Mouse (Mus musculus) midbrain, embryonic 14.5 days (tissue): ENCODE data around the gene Fhad1. TPM values are rescaled to one million over a fixed set of nuclear protein-coding genes. Genes with fewer than 3 reads are reported as not detected.
A peak's percentile ranks its signal among the peaks of the same experiment; 100 is the strongest.

Experiments used
- ATAC-seq: fragments of 200-750 bp; cut with Nextera tagmentation; 2 replicates; pipeline ENCODE4 v1.8.0; 2017; ENCODE audit warnings: moderate number of reproducible peaks, moderate library complexity; ENCODE audit not compliant: low FRiP score, low TSS enrichment
- DNase-seq: peaks from one replicate; pipeline ENCODE4 v3.0.0-alpha.2; 2015
- H3K27ac ChIP-seq: fragments of 300-500 bp; sonication (generic); replicated peaks from 2 replicates; pipeline ENCODE4 v1.5.1; 2014; ENCODE audit warnings: mild to moderate bottlenecking, low read depth, low read length, moderate library complexity
- H3K27me3 ChIP-seq: fragments of 300-500 bp; sonication (generic); 2 replicates; pipeline ENCODE4 v1.6.1; 2014; ENCODE audit warnings: low read length, control low read depth, mixed read lengths; ENCODE audit not compliant: control insufficient read depth, insufficient read depth
- H3K36me3 ChIP-seq: fragments of 300-500 bp; sonication (generic); 2 replicates; pipeline ENCODE4 v1.6.1; 2014; ENCODE audit warnings: low read length, control low read depth; ENCODE audit not compliant: control insufficient read depth, insufficient read depth
- H3K4me1 ChIP-seq: fragments of 300-500 bp; sonication (generic); 2 replicates; pipeline ENCODE4 v1.6.1; 2014; ENCODE audit warnings: mild to moderate bottlenecking, antibody characterized with exemption, low read length, control low read depth; ENCODE audit not compliant: control insufficient read depth, insufficient read depth
- H3K4me2 ChIP-seq: fragments of 300-500 bp; sonication (generic); 2 replicates; pipeline ENCODE4 v1.6.1; 2014; ENCODE audit warnings: mild to moderate bottlenecking, low read length, moderate library complexity
- H3K4me3 ChIP-seq: fragments of 300-500 bp; sonication (generic); replicated peaks from 2 replicates; pipeline ENCODE4 v1.5.1; 2014; ENCODE audit warnings: low read depth, low read length
- H3K9ac ChIP-seq: fragments of 300-500 bp; sonication (generic); replicated peaks from 2 replicates; pipeline ENCODE4 v1.6.1; 2014; ENCODE audit warnings: mild to moderate bottlenecking, low read length, moderate library complexity
- H3K9me3 ChIP-seq: fragments of 300-500 bp; sonication (generic); 2 replicates; pipeline ENCODE4 v1.6.1; 2016; ENCODE audit warnings: low read length, control low read depth, mixed read lengths; ENCODE audit not compliant: control insufficient read depth
- WGBS: fragments of 180-500 bp; shearing (Covaris S2); extraction: QIAGEN DNeasy Blood & Tissue Kit; methylation state at CpG from one replicate; pipeline ENCODE4 v1.1.7; 2014; 5-methylcytosine and 5-hydroxymethylcytosine counted together
- polyA plus RNA-seq: library from polyadenylated mRNA; unstranded; fragments of >200 nt; fragmentation: Nextera tagmentation; extraction: Ambion mirVana; gene quantifications from 2 replicates; pipeline ENCODE4 v1.2.1, GENCODE M21; 2014

Gene Fhad1
- polyA plus RNA-seq, 1 experiment from 2014 or later = 2.4 TPM

DNA sequence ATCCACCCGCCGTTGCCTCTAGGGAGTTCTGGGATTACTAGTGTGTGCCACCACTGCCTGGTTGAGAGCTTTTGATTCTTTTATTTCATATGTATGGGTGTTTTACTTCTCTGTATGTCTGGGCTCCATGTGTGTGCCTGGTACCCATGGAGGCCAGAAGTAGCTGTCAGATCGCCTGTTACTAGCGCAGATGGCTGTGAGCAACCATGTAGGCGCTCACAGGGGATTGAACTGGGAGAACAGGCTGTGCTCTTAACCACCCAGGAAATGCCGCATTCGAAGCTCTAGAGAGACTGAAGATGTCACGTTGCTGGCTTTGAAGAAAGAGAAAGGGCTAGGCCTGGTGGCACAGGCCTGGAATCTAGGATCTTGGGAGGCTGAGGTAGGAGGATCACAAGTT, 73.6 kb downstream of the Fhad1 start:
- no peak for DNase-seq
- H3K9me3 ChIP-seq = no peaks in the 10 kb centered on the region
- no peak overlapping the region for H3K4me3 ChIP-seq
- no peak overlapping the region for H3K4me2 ChIP-seq
- H3K9ac ChIP-seq = no peak overlapping the region
- no peak for ATAC-seq
- no peaks in the 10 kb centered on the region for H3K36me3 ChIP-seq
- no peak overlapping the region for H3K27ac ChIP-seq
- no peaks in the 10 kb centered on the region for H3K4me1 ChIP-seq
- WGBS = 91% methylated on average over 8 of the region's 8 CpGs
- H3K27me3 ChIP-seq = no peaks in the 10 kb centered on the region

DNA sequence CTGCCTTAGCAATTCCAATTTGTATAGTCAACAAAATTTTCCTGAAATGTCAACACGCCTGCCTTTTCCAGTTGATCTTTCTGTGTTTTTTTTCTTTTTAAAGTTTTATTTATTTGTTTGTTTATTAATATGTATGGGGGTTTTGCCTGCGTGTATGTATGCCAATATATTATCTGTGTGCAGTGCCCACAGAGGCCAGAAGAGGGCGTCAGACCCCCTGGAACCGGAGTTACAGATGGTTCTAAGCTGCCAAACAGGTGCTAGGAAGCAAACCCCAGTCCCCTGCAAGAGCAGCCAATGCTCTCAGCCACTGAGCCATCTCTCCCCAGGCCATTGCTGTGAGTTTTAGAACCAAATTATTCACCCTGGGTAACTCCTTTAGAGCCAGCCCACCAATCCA, 76.3 kb downstream of the Fhad1 start:
- Histone ChIP-seq H3K9me3 (no peaks in the 10 kb centered on the region), H3K4me1 (no peaks in the 10 kb centered on the region), H3K27ac (no peak overlapping the region), H3K9ac (no peak overlapping the region), H3K36me3 (no peaks in the 10 kb centered on the region), H3K4me3 (no peak overlapping the region), H3K4me2 (no peak overlapping the region), H3K27me3 (no peaks in the 10 kb centered on the region)
- DNase-seq (no peak), ATAC-seq (no peak)
- WGBS = 78% methylated on average over 4 of the region's 4 CpGs

DNA sequence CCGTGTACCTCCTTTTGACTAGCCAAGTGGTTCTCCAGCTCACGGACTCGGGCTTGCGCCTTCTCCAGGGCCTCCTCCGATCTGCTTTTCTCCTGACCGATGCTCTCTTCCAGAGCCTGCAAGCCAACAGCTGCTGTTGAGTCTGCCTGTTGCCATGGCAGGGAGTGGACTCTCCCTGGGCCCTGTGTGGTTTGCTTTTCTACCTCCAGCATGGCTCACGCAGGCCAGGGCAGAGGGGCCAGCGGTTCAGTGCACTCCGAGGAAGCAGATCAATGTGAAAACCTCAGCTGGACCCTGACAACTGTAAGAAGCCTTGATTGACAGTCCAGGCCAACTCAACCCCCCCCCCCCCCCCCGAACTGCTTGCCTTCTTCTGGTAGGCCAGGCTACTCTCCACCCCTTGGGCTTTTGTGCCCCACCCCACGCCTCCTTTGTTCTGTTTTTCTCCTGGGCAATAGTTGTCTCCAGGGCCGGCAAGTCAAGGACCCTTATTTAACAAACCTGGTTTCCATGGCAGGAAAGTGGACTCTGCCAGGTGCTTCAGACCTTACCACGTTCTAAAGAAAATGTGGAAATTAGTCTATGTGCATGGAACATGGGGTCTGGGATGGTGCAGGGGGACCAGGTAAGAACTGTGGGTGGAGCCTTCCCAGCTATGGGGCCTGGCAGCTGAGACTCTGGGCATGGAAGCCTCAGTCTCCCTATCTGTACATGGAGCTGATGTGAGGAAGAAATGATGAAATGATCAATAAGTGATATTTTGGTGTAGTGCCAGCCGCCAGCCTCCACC, 81.9 kb downstream of the Fhad1 start:
- no peak overlapping the region for H3K4me3 ChIP-seq
- 0 out of 2 replicates have a peak, but pooled peaks cover 8% of the 10 kb centered on the region for H3K4me1 ChIP-seq
- WGBS = 26% methylated on average over 14 of the region's 14 CpGs
- H3K36me3 ChIP-seq = no peaks in the 10 kb centered on the region
- DNase-seq (peak; percentile 57), ATAC-seq (peak; percentile 59; the same call in 1 of the 2 replicates)
- peak overlapping the region; percentile 3; the same call in 1 of the 2 replicates for H3K4me2 ChIP-seq
- H3K27ac ChIP-seq = no peak overlapping the region
- no peaks in the 10 kb centered on the region for H3K27me3 ChIP-seq
- no peak overlapping the region for H3K9ac ChIP-seq
- no peaks in the 10 kb centered on the region for H3K9me3 ChIP-seq

DNA sequence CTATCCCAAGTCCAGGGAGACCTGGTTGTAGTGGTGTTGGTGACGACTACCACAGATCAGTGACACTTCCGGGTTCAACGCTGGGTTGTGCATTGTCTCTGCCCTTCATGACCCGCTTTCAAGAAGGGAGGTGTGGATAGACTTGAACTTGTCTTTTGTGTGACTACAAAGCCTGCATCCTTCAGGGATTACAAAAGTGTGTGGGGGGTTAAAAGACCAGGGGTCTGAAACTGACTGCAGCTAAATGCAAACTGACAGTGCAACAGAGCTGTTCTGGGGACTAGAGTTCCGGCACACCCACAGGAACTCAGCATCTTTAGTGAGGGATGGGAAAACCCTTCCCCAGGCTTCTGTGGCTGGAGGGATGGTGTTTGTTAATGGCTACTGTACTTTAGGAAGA, 83.4 kb downstream of the Fhad1 start:
- DNase-seq (no peak), ATAC-seq (no peak)
- Histone ChIP-seq H3K4me2 (no peak overlapping the region), H3K4me1 (0 out of 2 replicates have a peak, but pooled peaks cover 8% of the 10 kb centered on the region), H3K36me3 (no peaks in the 10 kb centered on the region), H3K27ac (no peak overlapping the region), H3K27me3 (no peaks in the 10 kb centered on the region), H3K9me3 (no peaks in the 10 kb centered on the region), H3K9ac (no peak overlapping the region), H3K4me3 (no peak overlapping the region)
- WGBS = 57% methylated on average over 5 of the region's 5 CpGs

DNA sequence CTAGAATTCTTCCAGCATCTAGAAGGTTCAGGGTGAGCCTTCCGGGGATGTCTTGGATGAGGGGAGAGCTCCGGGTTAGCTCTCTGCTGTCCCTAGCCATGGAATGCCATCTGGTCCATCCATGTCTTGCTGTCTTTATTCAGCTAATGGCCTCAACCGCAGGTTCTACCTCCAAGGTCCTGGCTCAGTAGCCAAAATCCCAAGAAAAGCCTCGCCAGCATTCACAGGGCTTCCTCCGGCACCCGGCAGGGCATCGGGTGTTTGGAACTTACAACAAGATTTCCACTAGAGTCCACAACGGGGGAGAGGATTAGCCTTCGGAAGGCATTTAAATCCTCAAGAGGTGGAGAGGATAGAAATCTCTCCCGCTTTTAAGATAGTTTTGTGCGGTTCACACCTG, 84.9 kb downstream of the Fhad1 start:
- H3K9me3 ChIP-seq = no peaks in the 10 kb centered on the region
- no peaks in the 10 kb centered on the region for H3K36me3 ChIP-seq
- ATAC-seq (no peak), DNase-seq (no peak)
- no peaks in the 10 kb centered on the region for H3K27me3 ChIP-seq
- H3K4me2 ChIP-seq = no peak overlapping the region
- WGBS = 66% methylated on average over 11 of the region's 11 CpGs
- no peak overlapping the region for H3K27ac ChIP-seq
- 0 out of 2 replicates have a peak, but pooled peaks cover 8% of the 10 kb centered on the region for H3K4me1 ChIP-seq
- no peak overlapping the region for H3K9ac ChIP-seq
- no peak overlapping the region for H3K4me3 ChIP-seq

DNA sequence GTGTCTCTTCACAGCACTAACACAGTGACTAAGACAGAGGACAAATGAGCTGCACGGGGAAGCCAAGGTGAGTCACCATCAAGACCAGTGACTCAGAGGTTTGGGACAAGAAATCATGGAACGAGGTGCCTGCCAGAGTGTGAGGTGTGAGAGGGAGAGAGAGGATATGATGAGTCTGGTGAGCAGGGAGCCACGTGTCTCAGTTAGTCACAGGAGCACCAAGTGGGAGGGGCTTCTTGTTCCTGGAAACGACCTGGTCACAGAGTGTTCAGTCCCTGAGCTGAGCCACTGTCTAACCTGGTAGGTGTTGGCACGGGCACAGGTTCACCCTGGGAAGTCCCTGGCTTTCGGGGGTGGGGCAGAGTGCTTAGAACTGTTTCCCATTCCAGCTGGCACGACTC, 86.0 kb downstream of the Fhad1 start:
- Histone ChIP-seq H3K36me3 (no peaks in the 10 kb centered on the region), H3K27ac (no peak overlapping the region), H3K4me3 (no peak overlapping the region), H3K4me2 (no peak overlapping the region), H3K9me3 (no peaks in the 10 kb centered on the region), H3K27me3 (no peaks in the 10 kb centered on the region), H3K4me1 (0 out of 2 replicates have a peak, but pooled peaks cover 8% of the 10 kb centered on the region), H3K9ac (no peak overlapping the region)
- 0 out of 2 replicates have a peak, but pooled peaks have one; percentile 43 for ATAC-seq
- WGBS = 68% methylated on average over 7 of the region's 7 CpGs
- DNase-seq = no peak

DNA sequence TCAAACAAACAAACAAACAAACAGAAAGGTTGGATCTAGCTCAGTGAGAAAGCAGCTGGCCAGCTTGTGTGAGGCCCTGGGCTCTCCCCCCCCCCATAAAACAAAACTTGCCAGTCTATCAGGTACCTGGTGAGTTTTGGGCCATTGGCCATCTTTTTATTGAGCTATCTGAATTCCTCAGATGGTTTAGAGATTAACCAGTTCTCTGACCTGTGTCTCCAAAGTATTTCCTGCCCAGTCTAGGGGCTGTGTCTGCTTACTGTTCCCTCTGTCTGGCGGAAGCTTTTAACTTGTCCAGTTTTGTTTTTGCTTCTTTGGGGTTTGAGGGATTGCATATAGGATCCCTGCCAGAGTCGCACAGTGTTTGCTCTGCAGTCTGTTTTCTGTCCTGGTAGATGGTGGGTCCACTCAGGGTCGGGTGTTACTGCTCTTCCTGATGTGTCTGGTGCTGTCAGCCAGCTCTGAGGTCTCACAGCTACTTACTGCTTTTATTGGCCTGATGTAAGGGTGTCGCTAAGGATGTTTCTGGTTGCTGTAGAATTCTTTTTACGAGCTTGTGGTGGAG, 89.0 kb downstream of the Fhad1 start:
- no peaks in the 10 kb centered on the region for H3K4me1 ChIP-seq
- 89% methylated on average over 5 of the region's 5 CpGs for WGBS
- no peak overlapping the region for H3K4me2 ChIP-seq
- no peak overlapping the region for H3K27ac ChIP-seq
- H3K9ac ChIP-seq = no peak overlapping the region
- no peaks in the 10 kb centered on the region for H3K9me3 ChIP-seq
- H3K27me3 ChIP-seq = no peaks in the 10 kb centered on the region
- H3K4me3 ChIP-seq = no peak overlapping the region
- DNase-seq (no peak), ATAC-seq (no peak)
- no peaks in the 10 kb centered on the region for H3K36me3 ChIP-seq

DNA sequence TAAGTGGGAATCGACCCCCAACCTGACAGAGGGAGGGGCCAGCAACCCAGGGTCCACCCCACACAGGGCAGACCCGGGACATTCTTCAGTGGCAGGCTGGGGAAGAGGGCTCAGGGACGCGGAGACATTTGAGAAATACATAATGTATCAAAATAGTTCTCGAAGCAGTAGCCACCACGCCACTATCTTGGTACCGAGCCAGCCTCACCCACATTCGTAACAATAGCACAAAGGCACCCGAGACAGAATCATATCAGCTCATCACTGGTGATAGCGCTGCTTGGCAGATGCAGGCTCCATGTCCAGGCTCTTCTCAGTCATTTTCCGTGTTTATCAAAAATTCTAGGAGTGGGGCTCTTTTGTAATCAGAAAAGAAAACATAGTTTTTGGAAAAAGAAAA, 90.9 kb downstream of the Fhad1 start:
- Histone ChIP-seq H3K9ac (no peak overlapping the region), H3K4me2 (no peak overlapping the region), H3K9me3 (no peaks in the 10 kb centered on the region), H3K4me1 (no peaks in the 10 kb centered on the region), H3K27me3 (no peaks in the 10 kb centered on the region), H3K36me3 (no peaks in the 10 kb centered on the region), H3K27ac (no peak overlapping the region), H3K4me3 (no peak overlapping the region)
- ATAC-seq (no peak), DNase-seq (no peak)
- 85% methylated on average over 11 of the region's 11 CpGs for WGBS

DNA sequence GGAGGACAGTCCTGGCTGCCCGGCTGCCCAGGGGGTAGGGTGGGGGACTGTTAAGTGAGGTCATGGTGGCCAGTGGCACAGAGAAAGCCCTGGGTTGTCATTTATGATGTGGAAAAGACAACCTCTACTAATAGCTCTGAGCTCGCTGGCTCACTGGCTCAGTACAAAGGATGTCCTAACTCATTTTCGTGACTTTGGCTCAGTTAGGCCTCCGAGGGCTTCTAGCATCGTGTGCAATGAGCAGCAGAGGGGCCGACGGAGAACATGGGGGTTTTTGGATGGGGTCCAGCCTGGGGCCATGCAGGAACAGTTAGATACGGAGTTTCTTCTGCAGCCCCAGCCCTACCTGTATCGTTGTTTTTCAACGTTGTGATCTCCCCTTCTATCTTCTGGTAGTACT, 94.5 kb downstream of the Fhad1 start:
- DNase-seq (no peak), ATAC-seq (no peak)
- Histone ChIP-seq H3K4me3 (no peak overlapping the region), H3K9ac (no peak overlapping the region), H3K27me3 (no peaks in the 10 kb centered on the region), H3K4me2 (no peak overlapping the region), H3K27ac (no peak overlapping the region), H3K9me3 (no peaks in the 10 kb centered on the region), H3K36me3 (no peaks in the 10 kb centered on the region), H3K4me1 (no peaks in the 10 kb centered on the region)
- 88% methylated on average over 10 of the region's 10 CpGs for WGBS
